Mouse (Mus musculus) E14TG2a.4 (cell line): ENCODE measurements around the gene Sash1.

Source experiments
- CTCF ChIP-seq: conservative IDR thresholded peaks from 2 replicates; pipeline ENCODE4 v1.5.1; 2014; ENCODE audit warnings: low read length
- NANOG ChIP-seq: IDR thresholded peaks from 2 replicates; pipeline ENCODE4 v1.6.1; 2014; ENCODE audit warnings: borderline replicate concordance, low read length, mixed read lengths
- POU5F1 ChIP-seq: IDR thresholded peaks from 2 replicates; pipeline ENCODE4 v1.6.1; 2014; ENCODE audit warnings: low read length, borderline replicate concordance

GRCm38 (mm10) chr10:8801139-8801613 is 84.7 kb downstream of the Sash1 start:
- TF ChIP-seq CTCF (no peak), NANOG (no peak), POU5F1 (no peak)
